Mouse (Mus musculus): ENCODE data around the gene Farp1.
A peak's percentile ranks its signal among the peaks of the same experiment; 100 is the strongest.

GRCm38 (mm10) chr14:121279106-121279505, 244.1 kb downstream of the Farp1 start:
- TF ChIP-seq CTCF (IDR thresholded peaks at IDR 0.05; ENCODE audit: low read depth, low read length) (peak; percentile 96), POLR2A (IDR thresholded peaks at IDR 0.05; ENCODE audit: insufficient read depth, low read length) (no peak)
